In the genomic region with DNA sequence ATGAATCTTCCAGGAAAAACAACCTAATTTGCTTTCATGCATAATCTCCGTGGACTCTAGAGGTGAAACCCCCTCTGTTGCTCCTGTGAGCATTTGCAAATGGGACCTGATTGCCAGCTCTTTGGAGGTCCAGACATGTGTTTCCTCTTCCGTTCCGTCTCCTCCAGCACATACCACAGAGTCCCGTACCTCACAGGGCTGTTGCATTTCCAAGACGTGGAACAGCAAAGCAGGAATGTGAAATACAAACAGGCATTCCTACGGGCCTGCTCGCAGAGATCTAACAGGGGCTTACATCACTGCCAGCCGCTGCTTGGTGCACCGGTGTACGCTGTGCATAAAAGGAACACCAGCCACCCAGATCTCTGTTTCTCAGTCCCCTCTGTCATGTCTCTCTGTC, we compare ENCODE assay signal across 16 mouse cellular contexts. TPM values are rescaled to one million over a fixed set of nuclear protein-coding genes. Genes with fewer than 3 reads are reported as not detected.
DNase-seq lines count a peak whose midpoint lies in the region; ATAC-seq lines count a peak whose summit lies in the region.
"Had no signal": no experiment of that assay in that cellular context is flagged by ENCODE, and none has a peak within 500 bp of the region (broad histone marks: within the 10 kb centered on the region; RNA-seq: fewer than 3 reads in every experiment).

No protein-coding gene starts in this region.

- 0 out of 2 replicates have a peak overlapping the region, but pooled peaks have one; percentile 7 for H3K4me2 ChIP-seq in heart, embryonic 12.5 days
- no peak overlapping the region for H3K4me2 ChIP-seq in midbrain, embryonic 11.5 days
- H3K4me2 ChIP-seq in midbrain, embryonic 16.5 days (ENCODE audit: low read length) = no peak overlapping the region
- no peak overlapping the region for H3K4me2 ChIP-seq in heart, embryonic 15.5 days
- no peak overlapping the region for H3K4me2 ChIP-seq in hindbrain, embryonic 14.5 days (replicated peaks)
- H3K4me2 ChIP-seq: forebrain, embryonic 13.5 days; hindbrain, embryonic 12.5 days; stomach, embryonic 15.5 days had no signal

- H3K36me3 ChIP-seq in heart, embryonic 12.5 days = no peaks in the 10 kb centered on the region
- no peaks in the 10 kb centered on the region for H3K36me3 ChIP-seq in midbrain, embryonic 11.5 days (ENCODE audit: control insufficient read depth, insufficient read depth, low read length)
- no peaks in the 10 kb centered on the region for H3K36me3 ChIP-seq in midbrain, embryonic 16.5 days (ENCODE audit: control insufficient read depth, insufficient read depth, low read length)
- H3K36me3 ChIP-seq in heart, embryonic 15.5 days = no peaks in the 10 kb centered on the region
- H3K36me3 ChIP-seq in hindbrain, embryonic 14.5 days (replicated peaks; ENCODE audit: control insufficient read depth, insufficient read depth) = no peaks in the 10 kb centered on the region
- H3K36me3 ChIP-seq: hindbrain, embryonic 12.5 days; stomach, embryonic 15.5 days had no signal

- WGBS in heart, embryonic 12.5 days = 32% methylated on average over 10 of the region's 10 CpGs
- WGBS in midbrain, embryonic 11.5 days = 75% methylated on average over 10 of the region's 10 CpGs
- 61% methylated on average over 10 of the region's 10 CpGs for WGBS in midbrain, embryonic 16.5 days
- 24% methylated on average over 10 of the region's 10 CpGs for WGBS in heart, embryonic 15.5 days
- WGBS in hindbrain, embryonic 14.5 days = 81% methylated on average over 10 of the region's 10 CpGs

- peaks cover 51% of the 10 kb centered on the region for H3K4me1 ChIP-seq in heart, embryonic 12.5 days (replicated peaks)
- H3K4me1 ChIP-seq in midbrain, embryonic 11.5 days (ENCODE audit: control insufficient read depth, insufficient read depth, low read length) = peaks cover 12% of the 10 kb centered on the region
- peaks cover 11% of the 10 kb centered on the region for H3K4me1 ChIP-seq in midbrain, embryonic 16.5 days (ENCODE audit: control insufficient read depth, insufficient read depth, low read length)
- peaks cover 50% of the 10 kb centered on the region for H3K4me1 ChIP-seq in heart, embryonic 15.5 days (replicated peaks)
- H3K4me1 ChIP-seq in hindbrain, embryonic 14.5 days (replicated peaks; ENCODE audit: control insufficient read depth, insufficient read depth, low read length) = no peaks in the 10 kb centered on the region; the same call in 1 of the 2 replicates

- no peaks in the 10 kb centered on the region for H3K27me3 ChIP-seq in heart, embryonic 12.5 days (replicated peaks)
- H3K27me3 ChIP-seq in midbrain, embryonic 11.5 days (ENCODE audit: control insufficient read depth, insufficient read depth, low read length) = no peaks in the 10 kb centered on the region
- H3K27me3 ChIP-seq in midbrain, embryonic 16.5 days (ENCODE audit: control insufficient read depth, insufficient read depth, low read depth, low read length) = no peaks in the 10 kb centered on the region
- no peaks in the 10 kb centered on the region for H3K27me3 ChIP-seq in heart, embryonic 15.5 days
- no peaks in the 10 kb centered on the region for H3K27me3 ChIP-seq in hindbrain, embryonic 14.5 days (ENCODE audit: control insufficient read depth, insufficient read depth, low read length)
- H3K27me3 ChIP-seq: forebrain, embryonic 13.5 days; hindbrain, embryonic 12.5 days; stomach, embryonic 15.5 days had no signal

- H3K9me3 ChIP-seq in heart, embryonic 12.5 days (replicated peaks) = no peaks in the 10 kb centered on the region; the same call in 1 of the 2 replicates
- H3K9me3 ChIP-seq in midbrain, embryonic 11.5 days (ENCODE audit: control insufficient read depth, low read length) = no peaks in the 10 kb centered on the region
- H3K9me3 ChIP-seq in midbrain, embryonic 16.5 days (replicated peaks; ENCODE audit: control insufficient read depth, low read length, poor library complexity, severe bottlenecking) = no peaks in the 10 kb centered on the region
- no peaks in the 10 kb centered on the region for H3K9me3 ChIP-seq in heart, embryonic 15.5 days (replicated peaks)
- H3K9me3 ChIP-seq in hindbrain, embryonic 14.5 days (ENCODE audit: control insufficient read depth, low read length) = no peaks in the 10 kb centered on the region
- H3K9me3 ChIP-seq: forebrain, embryonic 13.5 days; hindbrain, embryonic 12.5 days; stomach, embryonic 15.5 days had no signal

- intact Hi-C loops in heart, postnatal 36 days (cut with DNase I) = loop anchor here (5.0 kb wide), 3 partner anchors 42 to 507 kb away; a partner anchor contains a TSS

- ATAC-seq in heart, embryonic 12.5 days (ENCODE audit: insufficient number of reproducible peaks, low FRiP score) = peak; percentile 36; the same call in 1 of the 2 replicates
- ATAC-seq in midbrain, embryonic 11.5 days (ENCODE audit: low FRiP score) = no peak
- no peak for ATAC-seq in midbrain, embryonic 16.5 days
- ATAC-seq in heart, embryonic 15.5 days (replicated peaks; ENCODE audit: insufficient number of reproducible peaks, insufficient read depth, low FRiP score, low read depth) = peak; percentile 32; the same call in 1 of the 2 replicates
- no peak for ATAC-seq in hindbrain, embryonic 14.5 days (ENCODE audit: low FRiP score)
- ATAC-seq: CD4-positive, CD25-positive, alpha-beta regulatory T cell, adult 4 months; forebrain, embryonic 13.5 days had no signal

- no peak overlapping the region for H3K9ac ChIP-seq in heart, embryonic 12.5 days
- no peak overlapping the region for H3K9ac ChIP-seq in midbrain, embryonic 11.5 days (ENCODE audit: low read length)
- no peak overlapping the region for H3K9ac ChIP-seq in midbrain, embryonic 16.5 days (ENCODE audit: low read depth, low read length)
- H3K9ac ChIP-seq in heart, embryonic 15.5 days = 0 out of 2 replicates have a peak overlapping the region, but pooled peaks have one; percentile 16
- no peak overlapping the region for H3K9ac ChIP-seq in hindbrain, embryonic 14.5 days
- H3K9ac ChIP-seq: forebrain, embryonic 13.5 days; hindbrain, embryonic 12.5 days; stomach, embryonic 15.5 days had no signal

- H3K4me3 ChIP-seq in heart, embryonic 12.5 days = no peak overlapping the region
- no peak overlapping the region for H3K4me3 ChIP-seq in midbrain, embryonic 11.5 days (ENCODE audit: low read depth, low read length)
- H3K4me3 ChIP-seq in midbrain, embryonic 16.5 days (ENCODE audit: low read depth, low read length) = no peak overlapping the region
- no peak overlapping the region for H3K4me3 ChIP-seq in heart, embryonic 15.5 days
- H3K4me3 ChIP-seq in hindbrain, embryonic 14.5 days (replicated peaks; ENCODE audit: low read length) = no peak overlapping the region
- H3K4me3 ChIP-seq: forebrain, embryonic 13.5 days; hindbrain, embryonic 12.5 days; left cerebral cortex, adult 2 months; stomach, embryonic 15.5 days had no signal

- H3K27ac ChIP-seq in heart, embryonic 12.5 days (ENCODE audit: poor library complexity, severe bottlenecking) = peak overlapping the region; percentile 61
- H3K27ac ChIP-seq in midbrain, embryonic 11.5 days (ENCODE audit: low read depth, low read length) = no peak overlapping the region
- H3K27ac ChIP-seq in midbrain, embryonic 16.5 days (ENCODE audit: low read length) = no peak overlapping the region
- peak overlapping the region; percentile 40 for H3K27ac ChIP-seq in heart, embryonic 15.5 days
- no peak overlapping the region for H3K27ac ChIP-seq in hindbrain, embryonic 14.5 days
- H3K27ac ChIP-seq: forebrain, embryonic 13.5 days; hindbrain, embryonic 12.5 days; left cerebral cortex, adult 2 months; stomach, embryonic 15.5 days had no signal

- DNase-seq in heart, postnatal 36 days = no peak
- peak; percentile 79 for DNase-seq in midbrain, embryonic 11.5 days (ENCODE audit: low spot score, missing footprints)
- peak; percentile 56 for DNase-seq in mesoderm, embryonic 11.5 days (ENCODE audit: low read depth, low spot score)
- DNase-seq in MN1 (ENCODE audit: low spot score) = no peak
- no peak for DNase-seq in hindbrain, embryonic 14.5 days (ENCODE audit: low spot score)
- DNase-seq: cerebellum, adult 11-12 months; gastrocnemius, postnatal 10 days; kidney, adult 8-10 months had no signal

RNA-seq across cellular contexts. Expression of a gene that starts 35.7 kb away (rescaled TPM):
- 94.1 and 110 TPM in 2 replicates for polyA plus RNA-seq in heart, embryonic 12.5 days (2016; fragmentation: Nextera tagmentation; extraction: Ambion mirVana)
- 100 to 1,000 TPM; 164 to 183 TPM for total RNA-seq in heart, postnatal 36 days (2021)
- polyA plus RNA-seq in midbrain, embryonic 11.5 days (2014; fragmentation: Nextera tagmentation; extraction: Ambion mirVana) = 65.1 and 66.0 TPM in 2 replicates
- polyA plus RNA-seq in midbrain, embryonic 16.5 days (2015; fragmentation: Nextera tagmentation; extraction: Ambion mirVana) = 49.1 and 51.7 TPM in 2 replicates
- 64.7 and 134 TPM in 2 replicates for polyA plus RNA-seq in heart, embryonic 15.5 days (2015; fragmentation: Nextera tagmentation; extraction: Ambion mirVana)
- polyA plus RNA-seq in hindbrain, embryonic 14.5 days (2014; fragmentation: Nextera tagmentation; extraction: Ambion mirVana) = 64.5 and 69.9 TPM in 2 replicates

Comparison
In these comparisons a context has a peak if more than half of its experiments do, and no peak if none do; other contexts are left out.
1. ATAC-seq: peak in heart, embryonic 12.5 days (single experiment) and heart, embryonic 15.5 days (single experiment); none in midbrain, embryonic 11.5 days (single experiment), midbrain, embryonic 16.5 days (single experiment) and hindbrain, embryonic 14.5 days (single experiment).
2. H3K27ac ChIP-seq: peak in heart, embryonic 12.5 days (single experiment) and heart, embryonic 15.5 days (single experiment); none in midbrain, embryonic 11.5 days (single experiment), midbrain, embryonic 16.5 days (single experiment) and hindbrain, embryonic 14.5 days (single experiment).
3. DNase-seq: peak in midbrain, embryonic 11.5 days (single experiment) and mesoderm, embryonic 11.5 days (single experiment); none in heart, postnatal 36 days (0 of 2), MN1 (single experiment) and hindbrain, embryonic 14.5 days (single experiment).